Mouse (Mus musculus): Measurements from ENCODE around the gene Snapc3.

- no peak for TF ChIP-seq POLR2A (IDR thresholded peaks at IDR 0.05; ENCODE audit: borderline replicate concordance, control insufficient read depth, low read depth, low read length)
- no peak for TF ChIP-seq CTCF (IDR thresholded peaks at IDR 0.05; ENCODE audit: control insufficient read depth, insufficient read depth, low read length)
These were observed 6.1 kb downstream of the Snapc3 start for GRCm38 (mm10) chr4:83423641-83424040.

All from bone marrow, adult 2 months (tissue).